Mouse (Mus musculus) A20 (cell line): Measurements from ENCODE around the gene Pitpnc1.

Source experiments
- DNase-seq: peaks from one replicate; pipeline ENCODE4 v3.0.0-alpha.2; 2011; ENCODE audit warnings: low read depth, low spot score

Pitpnc1 gene

GRCm38 (mm10) chr11:107375816-107376215 is 94.7 kb downstream of the Pitpnc1 start:
- DNase-seq = no peak

- DNase-seq = no peak
Measured at GRCm38 (mm10) chr11:107373569-107373968, 96.9 kb downstream of the Pitpnc1 start.

DNA sequence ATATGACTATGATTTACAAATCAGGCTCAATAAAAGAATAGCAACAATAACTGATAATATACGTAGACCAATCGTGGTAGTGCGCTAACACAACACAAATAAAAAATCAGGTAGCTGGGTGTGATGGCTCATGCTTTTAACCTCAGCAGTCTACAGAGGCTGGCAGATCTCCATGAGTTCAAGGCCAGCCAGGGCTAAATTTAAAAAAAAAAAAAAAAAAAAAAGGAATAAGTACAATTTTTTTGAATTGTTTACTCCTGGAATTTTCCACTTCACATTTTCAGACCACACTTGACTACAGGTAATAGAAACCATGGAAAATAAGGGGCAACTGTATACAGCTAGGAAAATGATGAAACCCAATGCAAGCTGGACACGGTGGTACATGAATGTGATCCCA is 97.3 kb downstream of the Pitpnc1 start:
- no peak for DNase-seq

GRCm38 (mm10) chr11:107372688-107373087 is 97.8 kb downstream of the Pitpnc1 start:
- DNase-seq = no peak

- DNase-seq = no peak
Measured at GRCm38 (mm10) chr11:107370476-107370875, 100.0 kb downstream of the Pitpnc1 start.

GRCm38 (mm10) chr11:107369661-107370060 is 100.8 kb downstream of the Pitpnc1 start:
- no peak for DNase-seq

- no peak for DNase-seq
Measured at GRCm38 (mm10) chr11:107365938-107366712, 104.4 kb downstream of the Pitpnc1 start.

DNA sequence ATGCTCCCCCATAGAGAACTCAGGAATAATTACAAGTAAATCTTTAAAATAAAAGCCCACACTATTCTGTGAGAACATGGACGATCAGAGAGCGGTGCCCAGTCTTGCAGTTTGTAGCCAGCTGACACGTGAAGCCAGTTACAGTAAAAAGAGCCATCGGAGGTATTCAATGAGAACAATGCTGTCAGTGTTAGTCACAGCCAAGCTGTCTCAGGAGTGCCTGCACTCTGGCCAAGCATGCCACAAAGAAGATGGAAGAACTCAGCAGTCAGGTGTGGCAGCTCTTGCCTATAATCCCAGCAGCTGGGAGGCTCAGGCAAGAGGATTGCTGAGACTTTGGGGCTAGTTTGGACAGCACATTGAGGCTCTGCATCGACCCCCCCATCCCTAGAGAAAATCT is 111.8 kb downstream of the Pitpnc1 start:
- DNase-seq = no peak

DNA sequence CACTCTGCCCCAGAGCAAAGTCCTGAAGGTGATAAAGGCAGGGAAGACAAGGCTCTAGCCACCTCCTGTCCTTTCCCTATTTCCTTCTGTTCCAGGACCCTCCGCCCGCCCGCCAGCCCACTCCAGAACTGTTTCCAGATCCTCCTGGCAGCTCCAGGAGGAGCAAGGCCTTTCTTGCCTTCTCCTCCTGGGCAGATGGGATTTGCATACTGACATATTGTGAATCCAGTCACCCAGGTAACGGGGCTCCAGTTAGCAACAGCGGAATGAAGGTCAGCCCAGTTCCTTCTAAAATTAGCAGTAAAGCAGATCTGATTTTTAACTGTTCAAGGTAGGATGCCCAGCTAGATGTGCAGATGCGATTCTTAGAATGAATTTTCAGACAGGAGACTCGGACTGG is 114.3 kb downstream of the Pitpnc1 start:
- no peak for DNase-seq

DNA sequence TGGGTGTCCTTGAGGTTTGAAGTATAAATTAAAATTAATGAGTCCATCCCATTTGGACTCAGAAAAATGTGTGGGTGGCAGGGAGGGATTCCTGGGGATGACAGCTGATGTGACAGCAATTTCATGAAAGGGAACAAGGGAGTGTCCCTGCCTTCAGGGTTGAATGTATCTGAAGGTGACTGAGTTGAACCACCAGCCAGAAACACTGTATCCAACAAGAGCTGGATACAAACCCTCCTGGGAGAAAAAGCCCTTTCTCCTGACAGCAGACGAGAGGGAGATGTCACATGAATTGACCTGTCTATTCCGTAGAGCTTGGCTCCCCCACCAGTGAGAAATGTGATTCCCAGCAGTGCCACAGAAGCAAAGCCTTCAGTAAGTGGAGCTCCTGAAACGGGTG is 115.0 kb downstream of the Pitpnc1 start:
- DNase-seq = no peak

DNA sequence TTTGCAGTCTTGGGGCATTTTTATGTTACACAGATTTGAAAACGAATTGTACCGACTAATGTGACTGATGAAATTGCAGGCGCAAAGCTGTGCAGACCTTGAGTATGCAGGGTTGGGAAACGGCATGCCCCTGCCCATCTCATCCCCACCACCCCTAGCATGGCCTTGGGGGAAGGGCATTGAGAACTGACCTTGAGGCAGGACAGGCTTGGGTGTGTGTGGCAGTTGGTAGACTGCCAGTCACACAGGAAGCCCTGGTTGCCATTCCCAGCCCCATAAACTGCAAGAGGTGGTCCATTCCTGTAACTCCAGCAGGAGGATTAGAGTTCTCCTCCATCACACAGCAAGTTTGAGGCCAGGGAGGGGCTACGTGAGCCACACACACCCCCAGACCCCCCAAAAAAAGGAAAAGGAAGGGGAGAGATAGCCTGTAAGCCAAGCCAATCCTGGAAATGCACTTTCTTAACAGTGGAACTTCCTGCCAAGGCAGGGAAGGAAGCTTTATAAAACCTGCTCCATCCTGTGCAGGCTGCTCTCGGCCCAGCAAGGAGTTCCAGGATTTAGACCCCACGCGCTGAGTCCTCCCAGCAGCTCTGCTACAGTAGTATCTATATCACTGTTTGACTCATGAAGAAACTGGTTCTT is 115.9 kb downstream of the Pitpnc1 start:
- no peak for DNase-seq

DNA sequence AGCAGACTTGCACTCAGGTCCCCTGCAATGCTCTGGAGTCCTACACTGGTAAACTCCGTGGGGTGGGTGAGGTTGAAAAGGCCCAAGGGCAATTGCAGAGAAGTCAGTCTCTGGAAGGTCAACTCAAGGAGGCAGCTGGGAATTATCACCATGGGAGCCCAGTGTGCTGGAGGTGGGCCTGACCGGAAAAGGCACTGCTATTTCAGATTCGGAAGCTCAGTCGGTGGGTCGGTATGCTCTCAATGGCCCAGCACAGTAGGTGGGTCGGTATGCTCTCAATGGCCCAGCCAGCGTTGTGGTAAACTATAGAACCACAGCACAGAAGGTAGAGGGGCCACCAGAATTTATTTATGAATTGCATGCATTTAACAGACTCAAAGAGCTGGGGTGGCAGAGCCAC is 117.9 kb downstream of the Pitpnc1 start:
- DNase-seq = no peak

GRCm38 (mm10) chr11:107349756-107350155 is 120.7 kb downstream of the Pitpnc1 start:
- DNase-seq = no peak

GRCm38 (mm10) chr11:107343031-107343430 is 127.5 kb downstream of the Pitpnc1 start:
- no peak for DNase-seq

DNA sequence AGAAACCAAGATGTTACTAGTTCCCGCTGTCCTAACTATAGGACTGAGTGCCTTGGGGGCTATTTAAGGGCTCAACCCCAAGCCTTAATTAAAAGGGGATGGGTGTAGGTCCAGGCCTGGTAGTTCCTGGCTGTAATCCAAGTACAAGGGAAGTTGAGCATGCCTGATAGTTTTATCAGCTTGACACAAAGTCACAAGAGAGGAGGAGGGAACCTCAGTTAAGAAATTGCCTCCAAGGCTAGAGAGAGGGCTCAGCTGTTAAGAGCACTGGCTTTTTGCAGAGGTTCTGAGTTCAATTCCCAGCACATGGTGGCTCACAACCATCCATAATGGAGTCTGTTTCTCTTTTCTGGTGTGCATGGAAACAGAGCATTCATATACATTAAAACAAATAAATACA is 128.1 kb downstream of the Pitpnc1 start:
- DNase-seq = no peak

GRCm38 (mm10) chr11:107341293-107341692 is 129.2 kb downstream of the Pitpnc1 start:
- DNase-seq = no peak

DNA sequence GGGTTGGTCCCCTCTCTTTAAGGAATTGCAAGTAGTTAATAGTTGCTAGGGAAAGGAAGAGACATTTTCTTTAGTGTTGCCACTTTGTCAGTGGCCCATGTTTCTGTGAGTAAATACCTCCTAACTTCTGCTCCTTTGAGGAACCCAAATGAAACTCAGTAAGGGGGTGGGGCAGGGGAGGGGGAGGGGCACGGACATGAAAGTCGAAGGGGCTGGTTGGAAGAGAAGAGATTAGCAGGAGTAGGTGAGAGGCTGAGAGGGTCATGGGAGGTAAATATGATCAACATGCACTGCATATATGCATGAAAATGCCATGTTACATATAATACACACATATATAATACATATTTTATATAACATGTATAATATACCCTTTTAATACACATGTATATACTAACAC is 129.7 kb downstream of the Pitpnc1 start:
- no peak for DNase-seq

GRCm38 (mm10) chr11:107339224-107339805 is 131.2 kb downstream of the Pitpnc1 start:
- peak; percentile 38 for DNase-seq

- DNase-seq = no peak
Measured at GRCm38 (mm10) chr11:107337391-107338148, 132.9 kb downstream of the Pitpnc1 start.

DNA sequence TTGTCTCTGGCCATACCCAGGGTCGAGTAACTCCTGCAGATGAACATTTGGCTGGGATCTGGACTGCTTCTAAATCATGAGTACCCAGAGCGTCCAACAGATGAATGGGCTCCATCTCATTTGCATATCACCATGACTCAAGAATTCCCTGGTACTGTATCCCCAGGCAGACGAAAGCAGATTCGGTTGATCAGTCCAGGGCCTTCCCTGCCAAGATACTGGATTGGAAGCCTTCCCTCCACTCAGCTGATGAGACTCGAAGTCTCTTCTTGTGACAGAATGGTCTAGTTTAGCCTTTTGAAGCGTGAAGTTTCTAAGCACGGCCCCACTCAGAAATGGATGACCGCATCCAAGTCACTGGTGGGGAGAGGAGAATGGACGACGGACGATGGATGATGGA is 134.7 kb downstream of the Pitpnc1 start:
- no peak for DNase-seq

- DNase-seq = no peak
Measured at GRCm38 (mm10) chr11:107334849-107335484, 135.5 kb downstream of the Pitpnc1 start.

- DNase-seq = peak; percentile 41
Measured at GRCm38 (mm10) chr11:107332905-107333304, 137.6 kb downstream of the Pitpnc1 start.
